Mouse (Mus musculus): Measurements from ENCODE around the gene Kansl1. TPM values are rescaled to one million over a fixed set of nuclear protein-coding genes. Genes with fewer than 3 reads are reported as not detected.

Kansl1 gene
- total RNA-seq, 2 experiments from 2014 or later, result 32.3 to 53.8 TPM

GRCm38 (mm10) chr11:104315703-104316102 is 153.0 kb downstream of the Kansl1 start:
- peak; percentile 56 for ATAC-seq (replicated peaks; ENCODE audit: poor library complexity, severe bottlenecking)

- peak; percentile 46; the same call in 1 of the 2 replicates for ATAC-seq (replicated peaks; ENCODE audit: poor library complexity, severe bottlenecking)
Observed at GRCm38 (mm10) chr11:104311643-104312042, 157.0 kb downstream of the Kansl1 start.

- ATAC-seq (replicated peaks; ENCODE audit: poor library complexity, severe bottlenecking), result no peak; the same call in 1 of the 2 replicates
Observed at GRCm38 (mm10) chr11:104310226-104310887, 158.3 kb downstream of the Kansl1 start.

- no peak for ATAC-seq (replicated peaks; ENCODE audit: poor library complexity, severe bottlenecking)
Observed at GRCm38 (mm10) chr11:104309377-104310225, 159.1 kb downstream of the Kansl1 start.

GRCm38 (mm10) chr11:104307136-104307535 is 161.5 kb downstream of the Kansl1 start:
- ATAC-seq (replicated peaks; ENCODE audit: poor library complexity, severe bottlenecking), result no peak

- no peak for ATAC-seq (replicated peaks; ENCODE audit: poor library complexity, severe bottlenecking)
Observed at GRCm38 (mm10) chr11:104306483-104306882, 162.2 kb downstream of the Kansl1 start.

- ATAC-seq (replicated peaks; ENCODE audit: poor library complexity, severe bottlenecking), result no peak
Observed at GRCm38 (mm10) chr11:104305711-104306110, 162.9 kb downstream of the Kansl1 start.

GRCm38 (mm10) chr11:104303088-104303960 is 165.3 kb downstream of the Kansl1 start:
- ATAC-seq (replicated peaks; ENCODE audit: poor library complexity, severe bottlenecking), result no peak

- no peak for ATAC-seq (replicated peaks; ENCODE audit: poor library complexity, severe bottlenecking)
Observed at GRCm38 (mm10) chr11:104302628-104303027, 166.0 kb downstream of the Kansl1 start.

- ATAC-seq (replicated peaks; ENCODE audit: poor library complexity, severe bottlenecking), result no peak
Observed at GRCm38 (mm10) chr11:104297671-104298070, 171.0 kb downstream of the Kansl1 start.

- no peak for ATAC-seq (replicated peaks; ENCODE audit: poor library complexity, severe bottlenecking)
Observed at GRCm38 (mm10) chr11:104295656-104296055, 173.0 kb downstream of the Kansl1 start.

GRCm38 (mm10) chr11:104295145-104295544 is 173.5 kb downstream of the Kansl1 start:
- ATAC-seq (replicated peaks; ENCODE audit: poor library complexity, severe bottlenecking), result no peak

GRCm38 (mm10) chr11:104293241-104293640 is 175.4 kb downstream of the Kansl1 start:
- no peak for ATAC-seq (replicated peaks; ENCODE audit: poor library complexity, severe bottlenecking)

- no peak for ATAC-seq (replicated peaks; ENCODE audit: poor library complexity, severe bottlenecking)
Observed at GRCm38 (mm10) chr11:104292443-104293220, 176.0 kb downstream of the Kansl1 start.

- ATAC-seq (replicated peaks; ENCODE audit: poor library complexity, severe bottlenecking), result peak; percentile 91
Observed at GRCm38 (mm10) chr11:104289199-104290031, 179.2 kb downstream of the Kansl1 start.

- no peak for ATAC-seq (replicated peaks; ENCODE audit: poor library complexity, severe bottlenecking)
Observed at GRCm38 (mm10) chr11:104288835-104289198, 179.8 kb downstream of the Kansl1 start.

GRCm38 (mm10) chr11:104287113-104287512 is 181.5 kb downstream of the Kansl1 start:
- no peak for ATAC-seq (replicated peaks; ENCODE audit: poor library complexity, severe bottlenecking)
